Mouse (Mus musculus): Measurements from ENCODE around the gene Gm6760. TPM values are rescaled to one million over a fixed set of nuclear protein-coding genes. Genes with fewer than 3 reads are reported as not detected.

Gene Gm6760
- total RNA-seq (2021): not detected

- intact Hi-C loops (cut with DNase I): no loop called here
- no peak for DNase-seq (ENCODE audit: low spot score in 2 of 2)
These were observed at the start of gene Gm6760 for GRCm38 (mm10) chrX:64152098-64152497. TSS of gene Gm6760 (minus strand) at chrX:64152198.

GRCm38 (mm10) chrX:64181246-64181645 lies 29.2 kb upstream of the Gm6760 start:
- no peak for DNase-seq (ENCODE audit: low spot score in 2 of 2)
- intact Hi-C loops (cut with DNase I): no loop called here

- DNase-seq (ENCODE audit: low spot score in 2 of 2): no peak
- intact Hi-C loops (cut with DNase I): no loop called here
These were observed 21.2 kb upstream of the Gm6760 start, which contains the start of gene 3830417A13Rik for GRCm38 (mm10) chrX:64173248-64173647. TSS of gene 3830417A13Rik (plus strand) at chrX:64173548.

Other genes starting within 250 kb of the Gm6760 start
- gene 3830417A13Rik, start 21.4 kb upstream of the Gm6760 start, total RNA-seq (2021): not detected
- 10 to 100 TPM; 60.0 to 63.1 TPM for gene Slitrk4, start 124.8 kb upstream of the Gm6760 start, total RNA-seq (2021)

Measured in left cerebral cortex, postnatal 36 days (tissue).